Mouse (Mus musculus) bone marrow, adult 2 months (tissue): ENCODE measurements around the gene Prkd3.

Experiments
- CTCF ChIP-seq: fragments of 200-500 bp; IDR thresholded peaks from 2 replicates; pipeline ENCODE4 v1.5.1; 2011; ENCODE audit warnings: low read length, control low read depth; ENCODE audit not compliant: control insufficient read depth, insufficient read depth
- POLR2A ChIP-seq: fragments of 200-500 bp; IDR thresholded peaks from 2 replicates; pipeline ENCODE4 v1.6.1; 2011; ENCODE audit warnings: low read depth, mild to moderate bottlenecking, control low read depth, low read length, borderline replicate concordance; ENCODE audit not compliant: control insufficient read depth

- no peak for TF ChIP-seq CTCF
- no peak for TF ChIP-seq POLR2A
Observed at GRCm38 (mm10) chr17:78999745-79000270, 20.8 kb downstream of the Prkd3 start.
